Mouse (Mus musculus): ENCODE results near the gene Stag1. TPM values are rescaled to one million over a fixed set of nuclear protein-coding genes. Genes with fewer than 3 reads are reported as not detected.

Gene Stag1
- polyA plus RNA-seq, 1 experiment from 2014 or later: 38.6 TPM

GRCm38 (mm10) chr9:100991321-100991720 is 393.7 kb downstream of the Stag1 start:
- Histone ChIP-seq H3K9me3 (replicated peaks) (0 out of 2 replicates have a peak, but pooled peaks cover 7% of the 10 kb centered on the region), H3K36me3 (peaks cover 65% of the 10 kb centered on the region), H3K27ac (ENCODE audit: poor library complexity, severe bottlenecking) (no peak overlapping the region), H3K27me3 (replicated peaks) (no peaks in the 10 kb centered on the region), H3K4me1 (replicated peaks) (no peaks in the 10 kb centered on the region), H3K9ac (no peak overlapping the region), H3K4me3 (no peak overlapping the region), H3K4me2 (no peak overlapping the region)
- ATAC-seq (ENCODE audit: insufficient number of reproducible peaks, low FRiP score): no peak
- 92% methylated on average over 2 of the region's 2 CpGs for WGBS

GRCm38 (mm10) chr9:100992191-100992590 is 394.6 kb downstream of the Stag1 start:
- Histone ChIP-seq H3K4me2 (no peak overlapping the region), H3K27me3 (replicated peaks) (no peaks in the 10 kb centered on the region), H3K27ac (ENCODE audit: poor library complexity, severe bottlenecking) (no peak overlapping the region), H3K36me3 (peaks cover 61% of the 10 kb centered on the region), H3K9ac (no peak overlapping the region), H3K4me1 (replicated peaks) (no peaks in the 10 kb centered on the region), H3K4me3 (no peak overlapping the region), H3K9me3 (replicated peaks) (0 out of 2 replicates have a peak, but pooled peaks cover 7% of the 10 kb centered on the region)
- 85% methylated on average over 2 of the region's 2 CpGs for WGBS
- ATAC-seq (ENCODE audit: insufficient number of reproducible peaks, low FRiP score): no peak

- 70% methylated on average over 4 of the region's 4 CpGs for WGBS
- no peak overlapping the region for H3K4me2 ChIP-seq
- no peaks in the 10 kb centered on the region for H3K27me3 ChIP-seq (replicated peaks)
- H3K27ac ChIP-seq (ENCODE audit: poor library complexity, severe bottlenecking): no peak overlapping the region
- no peak for ATAC-seq (ENCODE audit: insufficient number of reproducible peaks, low FRiP score)
- peaks cover 67% of the 10 kb centered on the region for H3K36me3 ChIP-seq
- no peak overlapping the region for H3K9ac ChIP-seq
- 0 out of 2 replicates have a peak, but pooled peaks cover 7% of the 10 kb centered on the region for H3K9me3 ChIP-seq (replicated peaks)
- no peaks in the 10 kb centered on the region for H3K4me1 ChIP-seq (replicated peaks)
- H3K4me3 ChIP-seq: no peak overlapping the region
Measured at GRCm38 (mm10) chr9:100993937-100994336, 396.3 kb downstream of the Stag1 start.

GRCm38 (mm10) chr9:100997138-100997537 is 399.5 kb downstream of the Stag1 start:
- no peak overlapping the region for H3K27ac ChIP-seq (ENCODE audit: poor library complexity, severe bottlenecking)
- 0 out of 2 replicates have a peak, but pooled peaks cover 10% of the 10 kb centered on the region for H3K9me3 ChIP-seq (replicated peaks)
- no peaks in the 10 kb centered on the region for H3K4me1 ChIP-seq (replicated peaks)
- no peak overlapping the region for H3K4me3 ChIP-seq
- H3K36me3 ChIP-seq: peaks cover 67% of the 10 kb centered on the region
- no peaks in the 10 kb centered on the region for H3K27me3 ChIP-seq (replicated peaks)
- H3K9ac ChIP-seq: no peak overlapping the region
- WGBS: 72% methylated on average over 2 of the region's 2 CpGs
- no peak for ATAC-seq (ENCODE audit: insufficient number of reproducible peaks, low FRiP score)
- H3K4me2 ChIP-seq: no peak overlapping the region

GRCm38 (mm10) chr9:101002053-101002452 is 404.5 kb downstream of the Stag1 start:
- WGBS: 86% methylated on average over 4 of the region's 4 CpGs

GRCm38 (mm10) chr9:101002841-101003240 is 405.2 kb downstream of the Stag1 start:
- no peak overlapping the region for H3K9ac ChIP-seq
- H3K4me1 ChIP-seq (replicated peaks): no peaks in the 10 kb centered on the region
- H3K4me3 ChIP-seq: no peak overlapping the region
- H3K27me3 ChIP-seq (replicated peaks): no peaks in the 10 kb centered on the region
- no peak overlapping the region for H3K27ac ChIP-seq (ENCODE audit: poor library complexity, severe bottlenecking)
- H3K4me2 ChIP-seq: no peak overlapping the region
- WGBS: 88% methylated on average over 8 of the region's 8 CpGs
- ATAC-seq (ENCODE audit: insufficient number of reproducible peaks, low FRiP score): no peak
- peaks cover 12% of the 10 kb centered on the region for H3K9me3 ChIP-seq (replicated peaks)
- H3K36me3 ChIP-seq: peaks cover 32% of the 10 kb centered on the region

More at GRCm38 (mm10) chr9:101002053-101002452, 404.5 kb downstream of the Stag1 start:
- Histone ChIP-seq H3K27me3 (replicated peaks) (no peaks in the 10 kb centered on the region), H3K4me1 (replicated peaks) (no peaks in the 10 kb centered on the region), H3K27ac (ENCODE audit: poor library complexity, severe bottlenecking) (no peak overlapping the region), H3K9me3 (replicated peaks) (peaks cover 12% of the 10 kb centered on the region), H3K4me2 (no peak overlapping the region), H3K4me3 (no peak overlapping the region), H3K9ac (no peak overlapping the region), H3K36me3 (peaks cover 35% of the 10 kb centered on the region)
- no peak for ATAC-seq (ENCODE audit: insufficient number of reproducible peaks, low FRiP score)

GRCm38 (mm10) chr9:101003302-101003701 is 405.7 kb downstream of the Stag1 start:
- 85% methylated on average over 5 of the region's 5 CpGs for WGBS
- no peak overlapping the region for H3K4me2 ChIP-seq
- H3K9me3 ChIP-seq (replicated peaks): peaks cover 12% of the 10 kb centered on the region
- H3K27me3 ChIP-seq (replicated peaks): no peaks in the 10 kb centered on the region
- H3K9ac ChIP-seq: no peak overlapping the region
- no peaks in the 10 kb centered on the region for H3K4me1 ChIP-seq (replicated peaks)
- no peak for ATAC-seq (ENCODE audit: insufficient number of reproducible peaks, low FRiP score)
- H3K4me3 ChIP-seq: no peak overlapping the region
- H3K27ac ChIP-seq (ENCODE audit: poor library complexity, severe bottlenecking): no peak overlapping the region
- peaks cover 27% of the 10 kb centered on the region for H3K36me3 ChIP-seq

GRCm38 (mm10) chr9:101005866-101006265 is 408.3 kb downstream of the Stag1 start:
- WGBS: 74% methylated on average over 4 of the region's 4 CpGs
- Histone ChIP-seq H3K9ac (no peak overlapping the region), H3K27ac (ENCODE audit: poor library complexity, severe bottlenecking) (no peak overlapping the region), H3K4me2 (no peak overlapping the region), H3K4me3 (no peak overlapping the region), H3K27me3 (replicated peaks) (no peaks in the 10 kb centered on the region), H3K4me1 (replicated peaks) (no peaks in the 10 kb centered on the region), H3K36me3 (peaks cover 21% of the 10 kb centered on the region), H3K9me3 (replicated peaks) (peaks cover 6% of the 10 kb centered on the region)
- no peak for ATAC-seq (ENCODE audit: insufficient number of reproducible peaks, low FRiP score)

Other genes starting within 250 kb of the Stag1 start
- 0.59 and 0.65 TPM in 2 replicates for gene Il20rb, start 111.0 kb upstream of the Stag1 start, polyA plus RNA-seq (2016; fragmentation: Nextera tagmentation; extraction: Ambion mirVana)
- 59.4 and 64.1 TPM in 2 replicates for gene Nck1, start 51.7 kb upstream of the Stag1 start, polyA plus RNA-seq (2016; fragmentation: Nextera tagmentation; extraction: Ambion mirVana)
- gene Slc35g2, start 26.7 kb upstream of the Stag1 start, polyA plus RNA-seq (2016; fragmentation: Nextera tagmentation; extraction: Ambion mirVana): 8.3 and 9.6 TPM in 2 replicates

Data from heart, embryonic 12.5 days (tissue).